Mouse (Mus musculus) cerebellum, adult 2 months (tissue): ENCODE data around the gene Ech1.

Experiments used
- CTCF ChIP-seq: fragments of 200-500 bp; IDR thresholded peaks from 2 replicates; pipeline ENCODE4 v1.5.1; 2011; ENCODE audit warnings: low read depth, mild to moderate bottlenecking, control low read depth, low read length, moderate library complexity, borderline replicate concordance; ENCODE audit not compliant: insufficient read depth
- POLR2A ChIP-seq: fragments of 200-500 bp; IDR thresholded peaks from 2 replicates; pipeline ENCODE4 v1.6.1; 2011; ENCODE audit warnings: low read length, control low read depth, borderline replicate concordance; ENCODE audit not compliant: insufficient read depth

DNA sequence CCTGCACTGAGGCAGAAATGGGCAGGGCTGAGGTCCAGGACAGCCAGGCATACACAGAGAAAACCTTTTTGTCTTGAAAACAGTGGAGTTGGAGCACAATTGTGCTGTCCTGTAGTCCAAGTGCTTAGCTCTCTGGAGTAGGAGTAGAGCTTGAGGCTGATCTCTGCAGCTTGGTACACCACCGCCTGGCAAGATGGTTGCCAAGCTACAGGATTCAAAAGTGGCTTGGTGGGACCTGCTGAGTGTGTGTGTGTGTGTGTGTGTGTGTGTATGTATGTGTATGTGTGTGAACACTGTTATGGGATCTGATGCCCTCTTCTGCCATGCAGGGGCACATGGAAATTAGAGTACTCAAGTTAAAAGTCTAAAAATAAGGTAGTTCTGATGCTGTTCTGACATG is 2.5 kb upstream of the Ech1 start:
- TF ChIP-seq CTCF (no peak), POLR2A (no peak)
